Mouse (Mus musculus) MEL (cell line): ENCODE measurements at regions not wholly inside any gene's neighbourhood (a gene's known extent, or its start where the extent isn't known, plus 50 kb on each side); places are given as distances from the start of the nearest gene placed in this dataset.

Experiments used
- CTCF ChIP-seq, 3 experiments: IDR thresholded peaks in 2 of 3; conservative IDR thresholded peaks in 1 of 3; 2 replicates each; pipeline ENCODE4 v1.5.1; 2011 to 2012; ENCODE audit warnings: low read length in 3 of 3, low read depth in 2 of 3, mild to moderate bottlenecking in 2 of 3, improper control_type of control experiment in 1 of 3, inconsistent platforms in 1 of 3, mixed read lengths in 1 of 3, moderate library complexity in 1 of 3; ENCODE audit not compliant: control insufficient read depth in 1 of 3, insufficient read depth in 1 of 3, poor library complexity in 1 of 3, severe bottlenecking in 1 of 3
- E2F4 ChIP-seq: IDR thresholded peaks from 2 replicates; pipeline ENCODE4 v1.6.1; 2011; ENCODE audit warnings: low read depth, low read length, improper control_type of control experiment, borderline replicate concordance
- EP300 ChIP-seq, 2 experiments: IDR thresholded peaks; 2 replicates each; pipeline ENCODE4 v1.6.1; 2011; ENCODE audit warnings: improper control_type of control experiment in 2 of 2, low read length in 2 of 2, low read depth in 1 of 2, mild to moderate bottlenecking in 1 of 2
- GATA1 ChIP-seq: IDR thresholded peaks from 2 replicates; pipeline ENCODE4 v1.6.1; 2011; ENCODE audit warnings: low read depth, low read length, improper control_type of control experiment
- MAX ChIP-seq: IDR thresholded peaks from 2 replicates; pipeline ENCODE4 v1.6.1; 2011; ENCODE audit warnings: low read length, improper control_type of control experiment
- MAZ ChIP-seq: IDR thresholded peaks from 2 replicates; pipeline ENCODE4 v1.6.1; 2012; ENCODE audit warnings: low read depth, mild to moderate bottlenecking, inconsistent platforms, low read length, improper control_type of control experiment
- MEF2A ChIP-seq: IDR thresholded peaks from 2 replicates; pipeline ENCODE4 v1.6.1; 2014; ENCODE audit warnings: low read depth, mild to moderate bottlenecking, inconsistent platforms, low read length, improper control_type of control experiment; ENCODE audit not compliant: poor library complexity, insufficient replicate concordance, severe bottlenecking; ENCODE audit errors: extremely low read depth
- MXI1 ChIP-seq: IDR thresholded peaks from 2 replicates; pipeline ENCODE4 v1.6.1; 2011; ENCODE audit warnings: mild to moderate bottlenecking, low read depth, low read length, improper control_type of control experiment
- POLR2A ChIP-seq, 2 experiments: IDR thresholded peaks; 2 replicates each; pipeline ENCODE4 v1.6.1; 2011 to 2012; ENCODE audit warnings: low read length in 2 of 2, mild to moderate bottlenecking in 2 of 2, control low read depth in 1 of 2, improper control_type of control experiment in 1 of 2, low read depth in 1 of 2, moderate library complexity in 1 of 2; ENCODE audit not compliant: control insufficient read depth in 1 of 2, insufficient read depth in 1 of 2, poor library complexity in 1 of 2
- RCOR1 ChIP-seq: IDR thresholded peaks from 2 replicates; pipeline ENCODE4 v1.6.1; 2012; ENCODE audit warnings: low read depth, mild to moderate bottlenecking, inconsistent platforms, low read length, improper control_type of control experiment
- TCF12 ChIP-seq: IDR thresholded peaks from 2 replicates; pipeline ENCODE4 v1.6.1; 2014; ENCODE audit warnings: low read depth, mild to moderate bottlenecking, inconsistent platforms, low read length, improper control_type of control experiment, moderate library complexity
- ZMIZ1 ChIP-seq: IDR thresholded peaks from 2 replicates; pipeline ENCODE4 v1.6.1; 2012; ENCODE audit warnings: low read depth, mild to moderate bottlenecking, inconsistent platforms, low read length, improper control_type of control experiment, moderate library complexity

GRCm38 (mm10) chr19:37496759-37497158 is 53.5 kb upstream of the Exoc6 start:
- TF ChIP-seq MEF2A (no peak), CTCF (IDR thresholded peaks at IDR 0.05 in 2 of 3, conservative IDR thresholded peaks at IDR 0.05 in 1 of 3; ENCODE audit: control insufficient read depth in 1 of 3, insufficient read depth in 1 of 3, low read depth in 2 of 3, low read length in 3 of 3, poor library complexity in 1 of 3, severe bottlenecking in 1 of 3) (peak; percentile 26 to 45 (median 35); a peak in 5 of 6 replicates), ZMIZ1 (no peak), GATA1 (no peak), EP300 (IDR thresholded peaks at IDR 0.05; ENCODE audit: low read depth in 1 of 2, low read length in 2 of 2) (no peak), RCOR1 (no peak), MAZ (no peak), MXI1 (no peak), E2F4 (no peak), MAX (no peak), TCF12 (no peak), POLR2A (IDR thresholded peaks at IDR 0.05; ENCODE audit: control insufficient read depth in 1 of 2, insufficient read depth in 1 of 2, low read depth in 1 of 2, low read length in 2 of 2, poor library complexity in 1 of 2) (no peak)
